Mouse (Mus musculus): ENCODE measurements around the gene Olfr332.

DNA sequence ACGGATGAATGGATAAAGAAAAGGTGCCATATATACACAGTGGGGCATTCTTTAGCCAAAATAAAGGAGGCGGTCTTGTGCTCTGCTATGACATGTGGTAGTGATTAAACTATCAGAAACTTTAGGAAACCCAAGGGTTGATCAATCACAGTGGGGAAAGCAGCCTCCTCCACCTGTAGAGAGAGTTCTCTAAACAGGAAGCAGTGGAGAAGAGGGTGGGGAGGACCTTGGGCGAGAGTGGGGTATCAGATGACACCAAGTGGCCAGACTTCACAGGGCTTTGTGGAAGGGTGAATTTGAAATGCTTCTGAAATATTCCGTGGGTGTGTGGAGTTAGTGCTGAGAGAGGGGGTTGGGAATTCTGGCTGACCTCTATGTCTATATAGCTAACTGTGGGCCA, 38.8 kb downstream of the Olfr332 start:
- TF ChIP-seq EP300 (IDR thresholded peaks at IDR 0.05; ENCODE audit: low read depth) (no peak), CTCF (IDR thresholded peaks at IDR 0.05; ENCODE audit: low read depth) (no peak)

Data from heart, postnatal 0 days (tissue).